Mouse (Mus musculus) heart, embryonic 13.5 days (tissue): ENCODE data around the gene Fank1. TPM values are rescaled to one million over a fixed set of nuclear protein-coding genes. Genes with fewer than 3 reads are reported as not detected.

Source experiments
- ATAC-seq: fragments of 200-750 bp; cut with Nextera tagmentation; 2 replicates; pipeline ENCODE4 v1.8.0; 2017; ENCODE audit warnings: moderate TSS enrichment; ENCODE audit not compliant: insufficient number of reproducible peaks, low FRiP score, low TSS enrichment; ENCODE audit errors: extremely low read depth
- H3K27ac ChIP-seq: fragments of 300-500 bp; sonication (generic); replicated peaks from 2 replicates; pipeline ENCODE4 v1.5.1; 2015; ENCODE audit warnings: moderate library complexity, mild to moderate bottlenecking, inconsistent platforms
- H3K27me3 ChIP-seq: fragments of 300-500 bp; sonication (generic); replicated peaks from 2 replicates; pipeline ENCODE4 v1.6.1; 2015; ENCODE audit warnings: mild to moderate bottlenecking, inconsistent platforms
- H3K36me3 ChIP-seq: fragments of 300-500 bp; sonication (generic); 2 replicates; pipeline ENCODE4 v1.6.1; 2015; ENCODE audit warnings: mild to moderate bottlenecking, inconsistent platforms
- H3K4me1 ChIP-seq: fragments of 300-500 bp; sonication (generic); 2 replicates; pipeline ENCODE4 v1.6.1; 2015; ENCODE audit warnings: inconsistent platforms
- H3K4me2 ChIP-seq: fragments of 300-500 bp; sonication (generic); 2 replicates; pipeline ENCODE4 v1.6.1; 2015; ENCODE audit warnings: inconsistent platforms, mild to moderate bottlenecking, moderate library complexity
- H3K4me3 ChIP-seq: fragments of 300-500 bp; sonication (generic); 2 replicates; pipeline ENCODE4 v1.5.1; 2015; ENCODE audit warnings: moderate library complexity, mild to moderate bottlenecking, inconsistent platforms
- H3K9ac ChIP-seq: fragments of 300-500 bp; sonication (generic); 2 replicates; pipeline ENCODE4 v1.6.1; 2015; ENCODE audit warnings: inconsistent platforms, mild to moderate bottlenecking, moderate library complexity
- H3K9me3 ChIP-seq: fragments of 300-500 bp; sonication (generic); 2 replicates; pipeline ENCODE4 v1.6.1; 2016; ENCODE audit warnings: inconsistent platforms
- WGBS: fragments of 180-500 bp; shearing (Covaris S2); methylation state at CpG from one replicate; pipeline ENCODE4 v1.1.7; 2015; ENCODE audit warnings: mixed read lengths; 5-methylcytosine and 5-hydroxymethylcytosine counted together
- polyA plus RNA-seq: library from polyadenylated mRNA; unstranded; fragments of >200 nt; fragmentation: Nextera tagmentation; extraction: Ambion mirVana; gene quantifications from 2 replicates; pipeline ENCODE4 v1.2.1, GENCODE M21; 2015

Gene Fank1
- 0.11 TPM in 1 of 2 replicates, not detected in the other for polyA plus RNA-seq

- Histone ChIP-seq H3K4me3 (peak within 1 kb of the TSS; percentile 84), H3K9ac (peak within 1 kb of the TSS; percentile 91), H3K27me3 (no peaks in the 10 kb centered on the region), H3K4me2 (peak within 1 kb of the TSS; percentile 89), H3K4me1 (peaks cover 29% of the 10 kb centered on the region), H3K9me3 (no peaks in the 10 kb centered on the region), H3K27ac (peak within 1 kb of the TSS; percentile 33; the same call in 1 of the 2 replicates), H3K36me3 (no peaks in the 10 kb centered on the region)
- ATAC-seq: peak; percentile 91
- 0% methylated on average over 45 of the region's 45 CpGs for WGBS
Measured at GRCm38 (mm10) chr7:133776626-133776996, at the start of gene Fank1. Gene Fank1, plus strand, starts transcription at chr7:133776861.

- no peak overlapping the region for H3K4me2 ChIP-seq
- ATAC-seq: no peak
- no peaks in the 10 kb centered on the region for H3K9me3 ChIP-seq
- H3K9ac ChIP-seq: 0 out of 2 replicates have a peak overlapping the region, but pooled peaks have one; percentile 11
- H3K4me1 ChIP-seq: peaks cover 41% of the 10 kb centered on the region
- WGBS: 51% methylated on average over 6 of the region's 6 CpGs
- H3K4me3 ChIP-seq: no peak overlapping the region
- no peaks in the 10 kb centered on the region for H3K27me3 ChIP-seq
- H3K27ac ChIP-seq: peak overlapping the region; percentile 49; the same call in 1 of the 2 replicates
- peaks cover 39% of the 10 kb centered on the region for H3K36me3 ChIP-seq
Measured at GRCm38 (mm10) chr7:133727027-133727426, 49.6 kb upstream of the Fank1 start.

GRCm38 (mm10) chr7:133729351-133729750 lies 47.3 kb upstream of the Fank1 start:
- H3K9ac ChIP-seq: 0 out of 2 replicates have a peak overlapping the region, but pooled peaks have one; percentile 37
- peaks cover 48% of the 10 kb centered on the region for H3K4me1 ChIP-seq
- ATAC-seq: no peak
- 72% methylated on average over 5 of the region's 5 CpGs for WGBS
- no peaks in the 10 kb centered on the region for H3K9me3 ChIP-seq
- H3K4me2 ChIP-seq: no peak overlapping the region
- peaks cover 34% of the 10 kb centered on the region for H3K36me3 ChIP-seq
- no peaks in the 10 kb centered on the region for H3K27me3 ChIP-seq
- peak overlapping the region; percentile 13; the same call in 1 of the 2 replicates for H3K27ac ChIP-seq
- H3K4me3 ChIP-seq: no peak overlapping the region

GRCm38 (mm10) chr7:133730324-133731191 lies 46.1 kb upstream of the Fank1 start:
- Histone ChIP-seq H3K4me1 (peaks cover 48% of the 10 kb centered on the region), H3K9ac (peak overlapping the region; percentile 67), H3K27ac (peak overlapping the region; percentile 91), H3K4me3 (no peak overlapping the region), H3K9me3 (no peaks in the 10 kb centered on the region), H3K27me3 (no peaks in the 10 kb centered on the region), H3K4me2 (no peak overlapping the region), H3K36me3 (peaks cover 22% of the 10 kb centered on the region)
- ATAC-seq: no peak
- WGBS: 49% methylated on average over 11 of the region's 11 CpGs

GRCm38 (mm10) chr7:133731971-133732645 lies 44.6 kb upstream of the Fank1 start:
- Histone ChIP-seq H3K27ac (peak overlapping the region; percentile 91), H3K27me3 (no peaks in the 10 kb centered on the region), H3K4me3 (no peak overlapping the region), H3K9me3 (no peaks in the 10 kb centered on the region), H3K9ac (peak overlapping the region; percentile 67; the same call in 1 of the 2 replicates), H3K36me3 (peaks cover 24% of the 10 kb centered on the region), H3K4me2 (no peak overlapping the region), H3K4me1 (peaks cover 37% of the 10 kb centered on the region)
- no peak for ATAC-seq
- WGBS: 50% methylated on average over 4 of the region's 4 CpGs

GRCm38 (mm10) chr7:133740558-133740957 lies 36.1 kb upstream of the Fank1 start:
- Histone ChIP-seq H3K4me3 (no peak overlapping the region), H3K4me1 (peaks cover 38% of the 10 kb centered on the region), H3K4me2 (no peak overlapping the region), H3K27me3 (no peaks in the 10 kb centered on the region), H3K27ac (no peak overlapping the region), H3K36me3 (peaks cover 41% of the 10 kb centered on the region), H3K9ac (0 out of 2 replicates have a peak overlapping the region, but pooled peaks have one; percentile 61), H3K9me3 (no peaks in the 10 kb centered on the region)
- 78% methylated on average over 7 of the region's 7 CpGs for WGBS
- ATAC-seq: no peak

- WGBS: 83% methylated on average over 12 of the region's 12 CpGs
- no peak for ATAC-seq
- Histone ChIP-seq H3K9ac (no peak overlapping the region), H3K36me3 (peaks cover 32% of the 10 kb centered on the region), H3K27ac (peak overlapping the region; percentile 91), H3K4me3 (no peak overlapping the region), H3K4me2 (no peak overlapping the region), H3K9me3 (no peaks in the 10 kb centered on the region), H3K27me3 (no peaks in the 10 kb centered on the region), H3K4me1 (peaks cover 51% of the 10 kb centered on the region)
Measured at GRCm38 (mm10) chr7:133742530-133743325, 33.9 kb upstream of the Fank1 start.

GRCm38 (mm10) chr7:133743611-133744010 lies 33.0 kb upstream of the Fank1 start:
- H3K4me2 ChIP-seq: no peak overlapping the region
- ATAC-seq: no peak
- no peak overlapping the region for H3K4me3 ChIP-seq
- H3K27me3 ChIP-seq: no peaks in the 10 kb centered on the region
- 29% methylated on average over 4 of the region's 4 CpGs for WGBS
- no peaks in the 10 kb centered on the region for H3K9me3 ChIP-seq
- peak overlapping the region; percentile 42; the same call in 1 of the 2 replicates for H3K9ac ChIP-seq
- peak overlapping the region; percentile 91 for H3K27ac ChIP-seq
- peaks cover 28% of the 10 kb centered on the region for H3K36me3 ChIP-seq
- H3K4me1 ChIP-seq: peaks cover 60% of the 10 kb centered on the region

- Histone ChIP-seq H3K4me2 (peak overlapping the region; percentile 29), H3K36me3 (peaks cover 28% of the 10 kb centered on the region), H3K27ac (peak overlapping the region; percentile 91), H3K9ac (peak overlapping the region; percentile 41), H3K27me3 (no peaks in the 10 kb centered on the region), H3K9me3 (no peaks in the 10 kb centered on the region), H3K4me1 (peaks cover 66% of the 10 kb centered on the region), H3K4me3 (no peak overlapping the region)
- no peak for ATAC-seq
- 40% methylated on average over 1 of the region's 1 CpGs for WGBS
Measured at GRCm38 (mm10) chr7:133744209-133744608, 32.5 kb upstream of the Fank1 start.

- H3K27me3 ChIP-seq: no peaks in the 10 kb centered on the region
- peak; percentile 42; the same call in 1 of the 2 replicates for ATAC-seq
- 19% methylated on average over 4 of the region's 4 CpGs for WGBS
- peak overlapping the region; percentile 29 for H3K4me2 ChIP-seq
- peaks cover 28% of the 10 kb centered on the region for H3K36me3 ChIP-seq
- H3K4me1 ChIP-seq: peaks cover 68% of the 10 kb centered on the region
- H3K27ac ChIP-seq: peak overlapping the region; percentile 91
- H3K4me3 ChIP-seq: no peak overlapping the region
- peak overlapping the region; percentile 41; the same call in 1 of the 2 replicates for H3K9ac ChIP-seq
- H3K9me3 ChIP-seq: no peaks in the 10 kb centered on the region
Measured at GRCm38 (mm10) chr7:133744701-133745100, 32.0 kb upstream of the Fank1 start.
